Mouse (Mus musculus): ENCODE results near the gene Fras1. TPM values are rescaled to one million over a fixed set of nuclear protein-coding genes. Genes with fewer than 3 reads are reported as not detected.

Fras1 gene
- polyA plus RNA-seq, 1 experiment from 2014 or later, result 12.8 TPM

- no peak overlapping the region for H3K4me3 ChIP-seq
- no peaks in the 10 kb centered on the region for H3K27me3 ChIP-seq (ENCODE audit: low read depth, poor library complexity, severe bottlenecking)
- DNase-seq (ENCODE audit: low spot score), result no peak
- H3K4me1 ChIP-seq, result peaks cover 30% of the 10 kb centered on the region
- H3K9me3 ChIP-seq (replicated peaks), result no peaks in the 10 kb centered on the region
- WGBS, result 53% methylated on average over 3 of the region's 3 CpGs
- no peak overlapping the region for H3K27ac ChIP-seq
- no peaks in the 10 kb centered on the region for H3K36me3 ChIP-seq
These were observed 429.3 kb downstream of the Fras1 start for GRCm38 (mm10) chr5:96803091-96803490.

GRCm38 (mm10) chr5:96804304-96804703 is 430.5 kb downstream of the Fras1 start:
- WGBS, result 79% methylated on average over 4 of the region's 4 CpGs
- Histone ChIP-seq H3K27me3 (ENCODE audit: low read depth, poor library complexity, severe bottlenecking) (no peaks in the 10 kb centered on the region), H3K4me3 (no peak overlapping the region), H3K27ac (no peak overlapping the region), H3K36me3 (no peaks in the 10 kb centered on the region), H3K4me1 (peaks cover 30% of the 10 kb centered on the region), H3K9me3 (replicated peaks) (no peaks in the 10 kb centered on the region)
- no peak for DNase-seq (ENCODE audit: low spot score)

- Histone ChIP-seq H3K4me1 (peaks cover 30% of the 10 kb centered on the region), H3K27ac (no peak overlapping the region), H3K9me3 (replicated peaks) (no peaks in the 10 kb centered on the region), H3K4me3 (no peak overlapping the region), H3K36me3 (no peaks in the 10 kb centered on the region), H3K27me3 (ENCODE audit: low read depth, poor library complexity, severe bottlenecking) (no peaks in the 10 kb centered on the region)
- no peak for DNase-seq (ENCODE audit: low spot score)
- WGBS, result 75% methylated on average over 3 of the region's 3 CpGs
These were observed 431.1 kb downstream of the Fras1 start for GRCm38 (mm10) chr5:96804813-96805212.

GRCm38 (mm10) chr5:96810620-96811019 is 436.9 kb downstream of the Fras1 start:
- H3K4me1 ChIP-seq, result no peaks in the 10 kb centered on the region
- no peak for DNase-seq (ENCODE audit: low spot score)
- H3K36me3 ChIP-seq, result no peaks in the 10 kb centered on the region
- WGBS, result 80% methylated on average over 4 of the region's 4 CpGs
- H3K27me3 ChIP-seq (ENCODE audit: low read depth, poor library complexity, severe bottlenecking), result no peaks in the 10 kb centered on the region
- no peak overlapping the region for H3K27ac ChIP-seq
- no peaks in the 10 kb centered on the region for H3K9me3 ChIP-seq (replicated peaks)
- H3K4me3 ChIP-seq, result no peak overlapping the region

- Histone ChIP-seq H3K4me1 (no peaks in the 10 kb centered on the region), H3K27ac (no peak overlapping the region), H3K4me3 (no peak overlapping the region), H3K9me3 (replicated peaks) (no peaks in the 10 kb centered on the region), H3K36me3 (no peaks in the 10 kb centered on the region), H3K27me3 (ENCODE audit: low read depth, poor library complexity, severe bottlenecking) (no peaks in the 10 kb centered on the region)
- DNase-seq (ENCODE audit: low spot score), result no peak
- WGBS, result 89% methylated on average over 13 of the region's 13 CpGs
These were observed 451.1 kb downstream of the Fras1 start for GRCm38 (mm10) chr5:96824769-96825327.

GRCm38 (mm10) chr5:96827176-96827575 is 453.4 kb downstream of the Fras1 start:
- H3K9me3 ChIP-seq (replicated peaks), result no peaks in the 10 kb centered on the region
- no peak overlapping the region for H3K27ac ChIP-seq
- H3K27me3 ChIP-seq (ENCODE audit: low read depth, poor library complexity, severe bottlenecking), result no peaks in the 10 kb centered on the region
- no peaks in the 10 kb centered on the region for H3K4me1 ChIP-seq
- DNase-seq (ENCODE audit: low spot score), result no peak
- H3K4me3 ChIP-seq, result no peak overlapping the region
- WGBS, result 69% methylated on average over 1 of the region's 1 CpGs
- H3K36me3 ChIP-seq, result no peaks in the 10 kb centered on the region

Other genes starting within 250 kb of the Fras1 start
- 12.2 and 14.3 TPM in 2 replicates for gene Cnot6l, start 209.8 kb upstream of the Fras1 start, polyA plus RNA-seq (2016; fragmentation: Nextera tagmentation; extraction: Ambion mirVana)
- 23.7 and 26.4 TPM in 2 replicates for gene Mrpl1, start 164.5 kb upstream of the Fras1 start, polyA plus RNA-seq (2016; fragmentation: Nextera tagmentation; extraction: Ambion mirVana)